Mouse (Mus musculus) liver (tissue): ENCODE data around the gene Olfr1564.
"Not testable (repeated sequence)": the region's sequence is repeated elsewhere in the genome, so short reads cannot be mapped to it uniquely, and the experiment has no call there.

Experiments
- DNase-seq: peaks from one replicate; pipeline ENCODE4 v3.0.0-alpha.2; 2020; ENCODE audit warnings: mixed read lengths

Gene Olfr1564

GRCm38 (mm10) chr17:33221590-33221989 is at the start of gene Olfr1564:
Gene Olfr1564 (minus strand): TSS chr17:33221690.
- no peak for DNase-seq

DNA sequence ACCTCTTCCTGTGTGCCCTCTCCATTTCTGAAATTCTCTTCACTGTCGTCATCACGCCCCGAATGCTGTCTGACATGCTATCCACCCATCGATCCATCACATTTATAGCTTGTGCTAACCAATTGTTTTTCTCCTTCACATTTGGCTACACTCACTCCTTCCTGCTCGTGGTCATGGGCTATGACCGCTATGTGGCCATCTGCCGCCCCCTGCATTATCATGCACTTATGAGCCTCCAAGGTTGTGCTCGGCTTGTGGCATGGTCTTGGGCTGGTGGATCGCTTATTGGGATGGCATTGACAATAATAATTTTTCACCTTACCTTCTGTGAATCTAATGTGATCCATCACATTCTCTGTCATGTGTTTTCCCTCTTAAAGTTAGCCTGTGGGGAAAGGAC is 47.4 kb upstream of the Olfr1564 start:
- DNase-seq = no peak

DNA sequence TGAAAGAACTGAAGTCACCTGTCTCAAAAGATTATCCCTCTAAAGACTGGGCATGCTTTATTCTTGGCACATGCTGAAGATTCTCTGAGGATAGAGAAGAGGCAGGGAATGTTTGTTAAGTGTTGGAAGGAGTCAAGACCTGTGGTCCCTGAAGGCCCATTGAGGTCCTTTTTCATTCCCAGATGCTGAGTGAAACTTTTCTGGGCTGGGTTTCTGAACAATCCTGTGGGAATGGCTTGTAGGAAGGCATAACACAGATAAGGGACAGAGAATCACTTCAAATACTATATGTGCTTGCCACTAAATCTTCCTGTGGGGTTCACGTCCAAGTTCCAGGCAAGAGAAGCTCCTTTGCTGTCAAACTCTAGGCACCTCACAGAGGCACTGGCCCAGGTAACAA is 42.9 kb upstream of the Olfr1564 start, which contains the start of gene Olfr63:
Gene Olfr63 (plus strand): TSS at position 301 of the 400 bp plus-strand sequence.
- no peak for DNase-seq

DNA sequence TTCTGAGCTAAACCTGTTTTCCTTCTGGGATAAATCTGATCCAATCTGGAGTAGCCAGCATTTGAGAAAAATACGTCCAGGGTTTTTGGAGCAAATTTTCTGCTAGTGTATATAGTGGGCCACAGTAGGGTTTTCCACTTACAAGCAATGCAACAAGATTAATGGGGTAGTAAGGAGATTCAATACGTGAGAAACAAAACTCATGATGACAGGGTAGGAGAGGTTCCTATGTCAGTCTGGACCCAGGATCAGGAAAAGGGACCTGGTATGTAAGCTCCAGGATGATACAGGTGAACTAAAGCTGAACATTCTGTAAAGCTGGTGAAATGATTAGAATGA is 33.8 kb upstream of the Olfr1564 start:
- not testable (repeated sequence) for DNase-seq

DNA sequence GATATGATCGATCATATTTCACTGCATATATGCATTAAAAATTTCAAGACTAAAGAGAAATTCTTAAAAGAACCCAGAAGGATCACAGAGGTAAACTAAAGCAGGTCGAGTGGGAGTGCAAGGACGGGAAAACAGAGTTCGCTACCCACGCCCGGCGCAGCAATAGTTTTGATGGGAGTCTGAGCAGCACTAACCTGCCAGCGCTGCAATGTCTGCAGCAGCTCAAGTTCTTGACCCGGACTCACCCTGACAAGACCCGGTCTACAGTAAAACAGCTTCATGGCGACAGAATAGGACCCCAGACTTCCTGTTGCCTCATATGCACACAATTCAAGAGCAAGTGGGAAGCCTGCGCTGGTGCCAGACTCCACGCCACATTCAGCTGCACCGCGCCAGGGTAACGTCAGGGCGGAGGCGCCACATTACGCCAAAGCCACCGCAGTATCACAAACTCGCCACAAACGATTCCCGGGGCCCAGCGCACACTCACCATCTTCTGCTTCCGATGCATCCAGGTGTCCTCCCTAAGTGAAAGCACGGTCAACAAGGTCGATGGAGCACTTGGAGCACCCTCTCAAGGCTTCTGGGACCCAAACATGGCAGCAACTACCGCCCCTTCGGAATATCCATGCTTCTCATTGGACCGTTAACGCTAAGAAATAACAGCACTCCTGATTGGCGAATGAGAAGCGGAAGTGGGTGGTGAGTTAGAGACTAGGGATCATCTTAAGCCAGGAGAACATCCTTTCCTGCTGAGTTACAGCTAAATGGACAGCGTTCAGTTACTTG is 33.2 kb upstream of the Olfr1564 start, which contains the start of gene Zfp955a:
Gene Zfp955a (minus strand): TSS at position 616 of the 789 bp plus-strand sequence.
- not testable (repeated sequence) for DNase-seq

DNA sequence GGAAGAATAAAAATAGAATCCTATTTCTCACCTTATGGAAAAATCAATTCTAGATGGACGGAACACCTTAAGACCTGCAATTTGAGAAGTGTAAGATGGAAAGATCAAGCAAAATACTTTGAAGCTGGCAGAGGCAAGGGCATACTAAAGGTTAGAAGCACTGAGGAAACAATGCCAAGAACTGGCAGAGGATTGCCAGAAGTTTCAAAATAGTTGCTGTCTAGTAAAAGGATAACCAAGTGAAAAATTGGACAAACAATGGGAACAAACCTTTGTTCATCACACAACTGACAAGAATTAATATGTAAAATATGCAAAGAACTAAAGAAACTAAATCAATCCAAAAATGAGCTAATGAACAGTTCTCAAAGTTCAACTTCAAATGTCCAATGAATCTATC is 15.2 kb upstream of the Olfr1564 start:
- not testable (repeated sequence) for DNase-seq

- not testable (repeated sequence) for DNase-seq
These were observed 30.5 kb downstream of the Olfr1564 start, which contains the start of gene Olfr239 for GRCm38 (mm10) chr17:33191002-33191401. Gene Olfr239 (plus strand): TSS chr17:33191302.

DNA sequence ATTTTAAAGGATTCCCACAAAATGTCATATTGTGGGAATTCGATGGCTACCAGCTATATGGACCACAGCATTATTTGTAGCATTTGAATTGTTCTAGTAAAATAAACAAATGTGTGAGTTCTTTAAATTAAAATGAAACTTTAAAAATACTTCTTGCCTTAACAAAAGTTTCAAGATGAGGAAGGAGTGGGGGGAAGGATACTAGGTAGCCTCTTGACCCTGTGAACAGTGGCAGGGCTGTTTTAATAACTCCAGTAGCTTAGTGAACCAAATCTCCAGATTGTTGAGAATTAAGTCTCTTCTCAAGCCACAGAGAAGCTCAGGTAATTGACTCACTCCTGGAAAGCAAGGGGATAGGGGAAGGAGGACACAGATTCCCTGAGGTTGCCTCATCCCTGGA is 53.3 kb downstream of the Olfr1564 start, which contains the start of gene Olfr55:
Gene Olfr55 (plus strand): TSS at position 301 of the 400 bp plus-strand sequence.
- DNase-seq = not testable (repeated sequence)
